Mouse (Mus musculus) lung, embryonic 15.5 days (tissue): Measurements from ENCODE around the gene Vmn1r21. TPM values are rescaled to one million over a fixed set of nuclear protein-coding genes. Genes with fewer than 3 reads are reported as not detected.
"Not testable (repeated sequence)": the region's sequence is repeated elsewhere in the genome, so short reads cannot be mapped to it uniquely, and the experiment has no call there.

ENCODE experiments used
- ATAC-seq: fragments of 200-750 bp; cut with Nextera tagmentation; 2 replicates; pipeline ENCODE4 v1.8.0; 2017; ENCODE audit warnings: moderate number of reproducible peaks, borderline replicate concordance; ENCODE audit not compliant: low FRiP score, low TSS enrichment; ENCODE audit errors: extremely low read depth
- H3K27ac ChIP-seq: fragments of 300-500 bp; sonication (generic); 2 replicates; pipeline ENCODE4 v1.5.1; 2015; ENCODE audit warnings: moderate library complexity, mild to moderate bottlenecking, inconsistent platforms
- H3K27me3 ChIP-seq: fragments of 300-500 bp; sonication (generic); 2 replicates; pipeline ENCODE4 v1.6.1; 2015; ENCODE audit warnings: inconsistent platforms
- H3K36me3 ChIP-seq: fragments of 300-500 bp; sonication (generic); 2 replicates; pipeline ENCODE4 v1.6.1; 2015; ENCODE audit warnings: inconsistent platforms
- H3K4me1 ChIP-seq: fragments of 300-500 bp; sonication (generic); 2 replicates; pipeline ENCODE4 v1.6.1; 2015; ENCODE audit warnings: inconsistent platforms
- H3K4me2 ChIP-seq: fragments of 300-500 bp; sonication (generic); 2 replicates; pipeline ENCODE4 v1.6.1; 2015; ENCODE audit warnings: inconsistent platforms, mild to moderate bottlenecking, moderate library complexity
- H3K4me3 ChIP-seq: fragments of 300-500 bp; sonication (generic); 2 replicates; pipeline ENCODE4 v1.5.1; 2015; ENCODE audit warnings: mild to moderate bottlenecking, inconsistent platforms
- H3K9ac ChIP-seq: fragments of 300-500 bp; sonication (generic); 2 replicates; pipeline ENCODE4 v1.6.1; 2015; ENCODE audit warnings: inconsistent platforms
- H3K9me3 ChIP-seq: fragments of 300-500 bp; sonication (generic); 2 replicates; pipeline ENCODE4 v1.6.1; 2016; ENCODE audit warnings: inconsistent platforms
- WGBS: fragments of 180-500 bp; shearing (Covaris S2); methylation state at CpG from one replicate; pipeline ENCODE4 v1.1.7; 2015; 5-methylcytosine and 5-hydroxymethylcytosine counted together
- polyA plus RNA-seq: library from polyadenylated mRNA; unstranded; fragments of >200 nt; fragmentation: Nextera tagmentation; extraction: Ambion mirVana; gene quantifications from 2 replicates; pipeline ENCODE4 v1.2.1, GENCODE M21; 2015

The Vmn1r21 gene
- not detected in 2 replicates for polyA plus RNA-seq

DNA sequence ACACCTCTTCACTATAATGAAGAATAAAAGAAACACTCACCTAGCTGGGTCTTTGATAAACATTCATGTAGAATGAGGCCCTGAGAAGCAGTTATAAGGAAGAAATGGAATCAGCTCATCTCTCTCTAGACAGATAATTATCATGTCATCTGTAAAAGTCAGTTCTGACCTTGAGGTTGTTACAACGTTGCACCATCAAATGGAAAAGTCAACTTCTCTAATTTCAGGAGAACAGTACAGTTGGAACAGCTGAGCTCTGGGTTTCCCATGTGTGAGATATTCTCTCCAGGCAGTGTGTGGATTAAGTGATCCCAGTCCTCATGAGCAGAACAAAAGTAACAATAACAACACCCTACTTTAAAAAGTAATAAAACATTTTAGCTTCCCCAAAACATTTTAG lies at the start of gene Vmn1r21:
Gene Vmn1r21, minus strand, starts transcription at position 58 of the 400 bp plus-strand sequence.
- Histone ChIP-seq H3K4me2 (no peak within 1 kb of the TSS), H3K27ac (no peak within 1 kb of the TSS), H3K4me3 (no peak within 1 kb of the TSS), H3K27me3 (no peaks in the 10 kb centered on the region), H3K9me3 (no peaks in the 10 kb centered on the region), H3K9ac (no peak within 1 kb of the TSS), H3K4me1 (no peaks in the 10 kb centered on the region), H3K36me3 (no peaks in the 10 kb centered on the region)
- ATAC-seq, result no peak
- 25% methylated on average over 1 of the region's 1 CpGs for WGBS

DNA sequence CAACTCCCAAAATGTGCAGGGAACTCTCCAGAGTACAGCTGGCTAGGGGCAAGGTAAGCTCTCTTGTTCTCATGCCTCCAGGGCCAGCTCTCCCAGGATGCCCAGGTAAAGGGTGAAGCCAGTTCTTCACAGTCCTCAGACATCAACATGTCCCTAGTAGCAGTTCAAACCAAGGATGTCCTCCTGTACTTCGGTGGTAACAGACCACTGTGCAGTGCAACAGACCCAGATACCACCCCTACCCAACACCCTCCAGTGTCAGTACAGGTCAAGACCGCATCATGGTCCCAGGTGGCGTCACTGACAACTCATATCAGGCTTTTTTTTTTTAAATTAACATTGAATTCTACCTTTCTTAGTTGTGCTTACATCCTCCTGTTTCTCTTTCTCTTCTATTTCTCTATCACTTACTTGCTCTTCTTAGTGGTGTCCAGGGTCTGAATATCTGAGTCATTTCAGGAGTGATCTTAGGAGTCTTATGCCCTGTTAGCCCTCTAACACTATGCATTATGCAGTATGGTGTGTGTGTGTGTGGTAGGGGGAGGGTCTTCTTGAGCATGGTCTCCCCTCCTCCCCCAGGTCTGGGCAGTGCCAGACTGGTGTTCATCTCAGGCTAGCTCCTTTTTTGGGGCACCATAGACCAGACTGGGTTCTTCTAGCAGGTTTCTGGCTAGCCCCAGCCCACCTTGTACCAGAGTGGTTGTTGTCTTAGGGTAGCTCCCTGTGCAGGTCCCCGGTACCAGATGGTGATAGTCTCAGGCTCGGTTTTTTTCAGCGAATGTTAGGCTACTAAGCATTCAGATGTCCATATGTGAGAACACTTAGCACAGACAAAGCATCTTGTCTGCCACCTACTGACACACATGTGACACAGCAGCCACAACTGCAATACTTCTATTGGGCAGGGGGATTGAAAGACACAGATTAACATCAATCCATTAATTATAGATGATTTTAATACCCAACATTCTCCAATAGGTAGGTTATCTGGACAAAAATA lies 9.2 kb upstream of the Vmn1r21 start:
- 43% methylated on average over 6 of the region's 6 CpGs for WGBS
- Histone ChIP-seq H3K36me3 (no peaks in the 10 kb centered on the region), H3K4me3 (no peak overlapping the region), H3K9me3 (no peaks in the 10 kb centered on the region), H3K27me3 (no peaks in the 10 kb centered on the region), H3K9ac (no peak overlapping the region), H3K4me2 (no peak overlapping the region), H3K27ac (no peak overlapping the region), H3K4me1 (no peaks in the 10 kb centered on the region)
- ATAC-seq, result no peak

DNA sequence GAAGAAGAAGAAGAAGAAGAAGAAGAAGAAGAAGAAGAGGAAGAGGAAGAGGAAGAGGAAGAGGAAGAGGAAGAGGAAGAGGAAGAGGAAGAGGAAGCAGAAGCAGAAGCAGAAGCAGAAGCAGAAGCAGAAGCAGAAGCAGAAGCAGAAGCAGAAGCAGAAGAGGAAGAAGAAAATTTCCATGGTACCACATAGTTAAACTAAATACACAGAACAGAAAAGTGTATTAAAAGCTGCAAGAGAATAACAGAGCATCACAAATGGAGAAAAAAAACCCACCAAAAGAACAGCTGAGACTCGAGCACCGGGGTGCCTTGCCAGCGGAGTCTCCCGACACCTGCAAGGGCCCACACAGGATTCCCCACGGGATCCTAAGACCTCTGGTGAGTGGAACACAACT lies 1.0 kb upstream of the Vmn1r21 start:
- H3K4me1 ChIP-seq, H3K27ac ChIP-seq, H3K36me3 ChIP-seq, ATAC-seq, H3K27me3 ChIP-seq, H3K9ac ChIP-seq, H3K9me3 ChIP-seq, H3K4me3 ChIP-seq, H3K4me2 ChIP-seq: not testable (repeated sequence)
- WGBS, result 79% methylated on average over 5 of the region's 5 CpGs

DNA sequence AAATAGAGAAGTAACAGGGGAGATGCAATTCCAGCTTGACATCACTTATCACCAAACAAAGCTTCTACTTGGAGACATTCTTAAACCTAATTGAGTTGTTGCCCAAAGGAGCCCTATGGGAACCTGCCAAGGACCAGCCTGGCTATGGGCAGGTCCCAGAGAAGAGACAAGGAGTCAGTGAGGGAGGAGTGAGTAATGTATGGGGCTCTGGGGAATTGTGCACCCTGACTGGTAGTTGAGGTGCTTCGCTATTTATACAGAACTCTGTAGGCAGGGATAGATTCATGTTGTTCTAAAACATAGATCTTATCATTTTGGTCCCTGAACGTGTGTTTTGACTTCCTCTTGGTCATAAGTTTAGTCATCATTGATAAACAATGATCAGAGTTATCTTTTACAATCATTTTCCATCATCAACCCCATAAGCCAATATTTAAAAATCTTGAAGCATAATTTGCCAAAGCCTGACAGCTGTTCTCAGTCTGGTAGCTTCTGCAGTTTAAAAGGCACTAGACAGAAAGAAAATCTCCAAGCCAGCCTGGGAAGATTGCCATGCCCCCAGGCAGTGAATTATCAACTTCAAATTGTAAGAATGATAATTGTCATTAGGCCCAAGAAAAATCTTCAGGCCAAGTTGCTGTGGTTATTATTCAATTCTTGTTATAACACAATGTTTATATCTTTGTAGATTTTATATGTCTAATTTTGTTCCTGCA lies 10.3 kb downstream of the Vmn1r21 start:
- H3K36me3 ChIP-seq, result no peaks in the 10 kb centered on the region
- H3K4me1 ChIP-seq, result no peaks in the 10 kb centered on the region
- WGBS, result 51% methylated on average over 2 of the region's 2 CpGs
- H3K4me2 ChIP-seq, result no peak overlapping the region
- H3K4me3 ChIP-seq, result no peak overlapping the region
- no peaks in the 10 kb centered on the region for H3K9me3 ChIP-seq
- no peaks in the 10 kb centered on the region for H3K27me3 ChIP-seq
- no peak overlapping the region for H3K9ac ChIP-seq
- H3K27ac ChIP-seq, result no peak overlapping the region
- ATAC-seq, result no peak

DNA sequence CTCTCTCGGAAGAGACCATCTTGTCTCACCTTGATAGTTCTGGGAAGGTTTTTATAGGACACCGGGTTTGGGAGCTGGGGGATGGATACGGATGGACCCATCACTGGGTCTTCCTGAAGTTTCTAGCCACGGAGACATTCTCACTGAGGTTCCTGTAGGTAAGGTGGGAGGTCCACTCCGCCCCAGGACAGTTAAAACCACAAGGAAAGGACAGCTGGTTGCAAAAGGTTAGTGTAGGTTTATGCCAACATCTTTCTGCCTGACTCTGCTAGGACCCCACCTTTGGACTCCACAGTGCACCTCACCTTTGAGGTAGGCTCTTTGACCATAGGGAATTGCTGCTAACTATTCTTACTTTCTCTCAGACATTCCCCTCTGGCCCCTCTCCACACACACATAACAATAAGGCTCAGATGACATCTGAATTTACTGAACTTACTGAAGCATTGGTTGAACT lies 24.9 kb downstream of the Vmn1r21 start:
- H3K9ac ChIP-seq, result peak overlapping the region; percentile 91
- H3K9me3 ChIP-seq, result no peaks in the 10 kb centered on the region
- no peaks in the 10 kb centered on the region for H3K36me3 ChIP-seq
- no peaks in the 10 kb centered on the region for H3K27me3 ChIP-seq
- 3% methylated on average over 5 of the region's 5 CpGs for WGBS
- peak overlapping the region; percentile 86; the same call in 1 of the 2 replicates for H3K27ac ChIP-seq
- H3K4me1 ChIP-seq, result 0 out of 2 replicates have a peak, but pooled peaks cover 8% of the 10 kb centered on the region
- peak overlapping the region; percentile 76 for H3K4me3 ChIP-seq
- no peak for ATAC-seq
- peak overlapping the region; percentile 68 for H3K4me2 ChIP-seq

DNA sequence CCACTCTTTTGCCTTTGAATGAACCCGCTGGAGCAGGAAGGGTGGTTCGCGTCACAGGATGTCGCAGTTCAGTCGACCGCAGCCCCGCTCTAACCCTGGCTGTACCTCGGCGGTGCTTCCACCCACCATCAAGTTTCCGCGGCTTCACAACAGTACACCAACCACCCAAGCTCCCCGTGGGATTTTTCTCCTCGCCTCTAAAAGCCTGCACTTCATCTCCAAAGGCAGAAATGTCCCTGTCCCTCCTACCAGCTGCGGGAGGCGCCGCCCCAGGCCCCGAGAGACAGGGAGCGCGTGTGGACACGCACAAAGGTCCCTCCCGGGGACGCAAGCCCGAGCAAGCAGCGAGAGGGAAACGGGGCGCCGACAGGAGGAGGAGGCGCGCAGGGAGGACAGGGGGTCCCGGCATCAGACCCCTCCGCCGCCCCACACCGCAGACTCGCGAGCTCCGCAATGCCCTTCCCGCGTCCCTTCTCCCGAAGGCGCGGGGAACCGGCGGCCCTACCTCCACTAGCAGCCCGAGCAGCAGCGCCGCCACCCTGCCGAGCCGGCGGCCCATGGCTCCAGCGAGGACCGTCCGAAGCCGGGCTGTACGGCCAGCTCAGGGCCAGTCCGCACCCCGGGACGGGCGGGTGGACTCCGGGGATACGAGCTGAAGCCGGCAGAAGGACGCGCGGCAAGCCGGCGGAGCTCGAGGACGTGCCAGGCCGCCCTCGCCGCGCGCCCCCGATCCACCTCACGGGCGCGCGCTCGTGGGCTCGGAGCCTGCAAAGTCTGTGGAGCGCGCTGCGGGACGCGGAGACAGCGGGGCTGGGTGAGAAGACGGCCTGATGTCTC lies 25.5 kb downstream of the Vmn1r21 start, which contains the start of gene Vopp1:
Gene Vopp1, minus strand, starts transcription at position 738 of the 837 bp plus-strand sequence.
- Histone ChIP-seq H3K9ac (peak within 1 kb of the TSS; percentile 91), H3K27me3 (no peaks in the 10 kb centered on the region), H3K4me2 (peak within 1 kb of the TSS; percentile 68), H3K9me3 (no peaks in the 10 kb centered on the region), H3K36me3 (no peaks in the 10 kb centered on the region), H3K27ac (peak within 1 kb of the TSS; percentile 86), H3K4me3 (peak within 1 kb of the TSS; percentile 76), H3K4me1 (0 out of 2 replicates have a peak, but pooled peaks cover 8% of the 10 kb centered on the region)
- ATAC-seq, result peak; percentile 91
- WGBS, result under 1% methylated on average over 83 of the region's 87 CpGs

DNA sequence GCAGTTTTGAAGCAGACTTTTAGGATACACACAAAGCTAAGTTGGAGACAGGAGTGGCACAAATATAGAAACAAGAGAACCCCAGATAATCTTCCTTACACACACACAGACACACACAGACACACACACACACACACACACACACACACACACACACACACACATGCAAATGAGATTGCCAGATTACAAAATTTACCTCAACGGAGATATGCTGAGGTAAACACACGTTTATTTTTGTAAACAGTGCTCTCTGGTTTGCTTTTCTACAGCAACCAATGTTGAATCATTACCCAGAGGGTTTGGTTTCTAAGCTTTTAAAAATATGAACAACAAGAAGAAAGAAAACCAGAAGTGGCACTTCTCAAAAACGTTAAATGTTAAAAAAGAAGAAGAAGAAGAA lies 26.7 kb downstream of the Vmn1r21 start:
- ATAC-seq, result no peak
- Histone ChIP-seq H3K9ac (no peak overlapping the region), H3K27me3 (no peaks in the 10 kb centered on the region), H3K27ac (no peak overlapping the region), H3K4me2 (peak overlapping the region; percentile 45), H3K9me3 (no peaks in the 10 kb centered on the region), H3K4me3 (peak overlapping the region; percentile 20), H3K36me3 (no peaks in the 10 kb centered on the region), H3K4me1 (0 out of 2 replicates have a peak, but pooled peaks cover 8% of the 10 kb centered on the region)
- 4% methylated on average over 3 of the region's 3 CpGs for WGBS

DNA sequence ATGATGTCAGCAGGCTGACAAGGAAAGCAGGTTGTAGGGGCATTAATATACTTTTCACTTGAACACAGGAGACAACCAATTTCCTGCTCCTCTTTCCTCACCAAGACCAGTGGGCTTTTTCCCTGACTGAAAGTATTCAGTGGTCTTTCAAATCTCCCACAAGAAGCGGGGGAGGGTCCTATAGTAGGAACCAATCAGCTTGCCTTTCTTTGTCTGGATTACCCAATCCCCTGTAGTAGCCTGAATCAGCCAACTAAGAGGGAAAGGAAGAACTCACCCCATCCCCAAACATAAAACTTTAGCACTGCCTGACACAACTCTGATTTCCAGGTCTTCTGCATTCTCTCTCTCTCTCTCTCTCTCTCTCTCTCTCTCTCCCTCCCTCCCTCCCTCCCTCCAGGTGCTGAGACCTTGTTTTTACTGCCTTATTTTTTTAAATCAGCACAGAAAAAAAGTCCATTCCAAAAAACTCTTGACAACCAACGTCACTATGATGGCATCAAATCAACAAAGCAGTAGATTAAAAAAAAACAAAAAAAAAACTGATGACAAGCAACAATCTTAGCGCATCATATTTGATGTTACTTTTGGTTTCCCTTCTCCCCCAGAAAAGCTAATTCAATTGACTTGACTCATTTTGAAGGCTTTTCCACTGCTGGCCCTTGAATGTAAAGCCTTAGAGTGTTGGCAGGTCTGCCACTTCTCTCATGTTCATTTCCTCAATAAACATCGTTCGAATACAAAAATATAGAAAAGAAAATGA lies 27.3 kb downstream of the Vmn1r21 start:
- H3K27ac ChIP-seq, result no peak overlapping the region
- no peaks in the 10 kb centered on the region for H3K27me3 ChIP-seq
- H3K4me1 ChIP-seq, result 0 out of 2 replicates have a peak, but pooled peaks cover 8% of the 10 kb centered on the region
- no peaks in the 10 kb centered on the region for H3K9me3 ChIP-seq
- H3K4me3 ChIP-seq, result peak overlapping the region; percentile 20
- WGBS, result 37% methylated on average over 5 of the region's 5 CpGs
- ATAC-seq, result 0 out of 2 replicates have a peak, but pooled peaks have one; percentile 28
- no peak overlapping the region for H3K9ac ChIP-seq
- H3K4me2 ChIP-seq, result peak overlapping the region; percentile 45
- H3K36me3 ChIP-seq, result no peaks in the 10 kb centered on the region

DNA sequence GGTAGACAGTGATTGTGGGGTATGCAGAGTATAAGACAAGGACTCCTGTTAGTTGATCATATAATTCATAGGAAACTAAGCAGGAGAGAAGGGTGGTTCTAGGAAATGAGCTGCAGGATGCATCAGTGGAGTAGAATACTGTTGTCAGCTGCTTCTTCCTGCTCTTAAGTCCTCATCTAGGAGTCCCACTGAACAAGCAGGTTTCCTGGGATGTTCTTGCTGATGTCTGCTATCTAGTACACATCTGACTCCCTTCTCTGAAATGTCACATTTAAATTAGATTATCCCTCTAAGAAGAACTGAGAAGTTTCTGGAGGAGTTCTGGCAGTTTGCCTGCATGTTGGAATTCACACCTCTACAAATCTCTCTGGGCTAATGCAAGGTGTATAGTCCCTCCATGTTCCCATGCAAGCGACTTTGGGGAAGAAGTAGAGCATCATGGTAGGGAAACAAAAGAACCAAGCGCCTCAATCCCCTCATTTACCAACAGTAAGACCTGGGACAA lies 35.7 kb downstream of the Vmn1r21 start:
- H3K9me3 ChIP-seq, result no peaks in the 10 kb centered on the region; the same call in 1 of the 2 replicates
- H3K4me3 ChIP-seq, result no peak overlapping the region
- no peaks in the 10 kb centered on the region for H3K27me3 ChIP-seq
- no peak overlapping the region for H3K27ac ChIP-seq
- no peaks in the 10 kb centered on the region for H3K4me1 ChIP-seq
- WGBS, result 79% methylated on average over 2 of the region's 2 CpGs
- H3K36me3 ChIP-seq, result no peaks in the 10 kb centered on the region
- no peak overlapping the region for H3K9ac ChIP-seq
- H3K4me2 ChIP-seq, result no peak overlapping the region
- ATAC-seq, result no peak
